Mouse (Mus musculus) splenic B cell, adult 2 months (primary cell): ENCODE data around the gene Sept14.

Experiments
- DNase-seq: peaks from one replicate; pipeline ENCODE4 v3.0.0-alpha.2; 2011; ENCODE audit warnings: low read depth, low spot score
- H3K27me3 ChIP-seq: 2 replicates; pipeline ENCODE4 v1.6.1; 2012; ENCODE audit warnings: mild to moderate bottlenecking, low read length, moderate library complexity, mixed read lengths; ENCODE audit not compliant: control insufficient read depth, poor library complexity, insufficient read depth, severe bottlenecking
- H3K36me3 ChIP-seq: 2 replicates; pipeline ENCODE4 v1.6.1; 2012; ENCODE audit warnings: mild to moderate bottlenecking, low read length, moderate library complexity, mixed read lengths; ENCODE audit not compliant: control insufficient read depth, poor library complexity, insufficient read depth, severe bottlenecking

The Sept14 gene

DNA sequence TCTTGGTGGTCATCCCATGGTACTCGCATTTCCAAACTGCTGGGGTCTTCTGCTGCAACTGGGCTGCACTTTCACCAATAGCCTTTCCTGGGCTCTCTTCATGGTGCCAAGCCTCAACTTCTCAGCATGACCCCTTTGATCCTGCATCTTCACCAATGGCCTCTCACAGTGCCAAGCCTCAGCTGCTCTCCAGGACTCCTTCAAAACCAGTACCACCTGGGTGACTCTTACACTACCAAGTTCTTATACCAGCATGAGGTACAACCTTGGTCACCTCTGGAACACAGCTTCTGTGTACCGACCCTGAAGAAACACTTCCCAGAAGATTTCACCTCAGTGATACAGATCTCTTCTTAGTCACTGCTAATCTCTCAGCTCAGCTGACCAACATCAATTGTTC lies at the start of gene Sept14:
Sept14 (minus strand) TSS at position 101 of the 400 bp plus-strand sequence.
- no peak for DNase-seq
- H3K36me3 ChIP-seq, result no peaks in the 10 kb centered on the region
- H3K27me3 ChIP-seq, result no peaks in the 10 kb centered on the region

DNA sequence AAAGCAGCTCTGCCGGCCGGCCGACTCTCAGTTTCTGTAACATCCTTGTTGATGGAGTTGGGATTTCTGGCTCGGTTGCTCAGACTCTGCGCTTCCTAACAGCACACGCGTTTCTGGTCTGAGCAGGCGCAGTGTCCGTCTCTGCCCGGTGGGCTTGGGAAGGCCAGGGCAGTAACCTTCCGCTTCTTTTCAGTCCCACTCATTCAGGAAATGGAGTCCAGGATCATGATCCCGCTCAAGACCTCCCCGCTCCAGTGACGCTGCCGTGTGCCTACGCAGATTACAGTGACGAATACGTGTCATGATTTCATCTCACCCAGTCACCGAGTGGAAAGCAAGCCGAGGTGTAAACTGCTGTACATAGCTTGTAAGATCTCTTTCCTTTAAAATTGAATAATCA lies 48.6 kb upstream of the Sept14 start:
- no peak for DNase-seq
- Histone ChIP-seq H3K36me3 (peaks cover 3% of the 10 kb centered on the region; the same call in 1 of the 2 replicates), H3K27me3 (no peaks in the 10 kb centered on the region)

DNA sequence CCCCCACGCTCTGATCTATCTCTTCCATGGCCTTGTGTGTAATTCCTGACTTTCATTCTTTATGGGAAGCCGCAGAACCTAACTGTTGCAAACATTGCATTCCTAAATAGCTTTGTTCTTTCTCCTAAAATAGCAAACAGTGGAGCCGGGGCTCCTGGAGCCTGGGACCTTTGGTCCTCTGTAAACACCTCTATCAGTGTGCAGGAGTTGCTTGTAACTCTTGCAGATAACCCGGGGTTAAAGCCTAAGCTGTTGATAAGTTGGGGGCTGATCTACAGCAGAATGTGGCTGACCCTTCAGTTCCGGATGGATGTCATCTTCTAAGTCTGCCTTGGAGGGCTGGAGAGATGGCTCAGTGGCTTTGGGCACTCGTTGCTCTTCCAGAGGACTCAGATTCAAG lies 35.7 kb upstream of the Sept14 start:
- no peaks in the 10 kb centered on the region for H3K27me3 ChIP-seq
- peaks cover 8% of the 10 kb centered on the region for H3K36me3 ChIP-seq
- DNase-seq, result no peak

DNA sequence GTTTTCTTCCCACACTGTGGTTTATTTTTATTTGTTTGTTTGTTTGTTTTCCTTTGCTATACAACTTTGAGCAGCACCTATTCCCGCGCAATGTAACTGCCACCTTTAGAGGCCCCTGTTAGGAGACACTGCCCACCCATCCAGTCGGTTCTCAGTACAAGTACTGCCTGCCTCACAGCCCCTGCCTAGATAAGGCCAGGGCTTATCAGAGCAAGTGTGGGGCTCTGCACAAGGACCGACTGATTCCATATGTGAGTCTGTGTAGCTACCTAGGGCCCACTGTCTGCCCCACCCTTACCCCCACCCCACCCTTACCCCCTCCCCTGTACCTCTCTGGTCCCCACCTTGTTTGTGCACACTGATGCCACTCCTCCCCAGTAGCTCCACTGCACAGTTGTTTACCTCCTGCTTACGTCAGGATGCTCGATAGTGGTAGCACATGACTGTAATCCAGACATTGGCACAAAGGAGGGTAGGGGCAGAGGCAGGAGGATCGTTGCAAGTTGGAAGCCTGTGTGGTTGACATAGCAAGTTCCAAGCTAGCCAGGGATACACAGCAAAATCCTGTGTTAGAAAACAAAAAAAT lies 34.7 kb upstream of the Sept14 start:
- Histone ChIP-seq H3K27me3 (no peaks in the 10 kb centered on the region), H3K36me3 (peaks cover 7% of the 10 kb centered on the region)
- no peak for DNase-seq

DNA sequence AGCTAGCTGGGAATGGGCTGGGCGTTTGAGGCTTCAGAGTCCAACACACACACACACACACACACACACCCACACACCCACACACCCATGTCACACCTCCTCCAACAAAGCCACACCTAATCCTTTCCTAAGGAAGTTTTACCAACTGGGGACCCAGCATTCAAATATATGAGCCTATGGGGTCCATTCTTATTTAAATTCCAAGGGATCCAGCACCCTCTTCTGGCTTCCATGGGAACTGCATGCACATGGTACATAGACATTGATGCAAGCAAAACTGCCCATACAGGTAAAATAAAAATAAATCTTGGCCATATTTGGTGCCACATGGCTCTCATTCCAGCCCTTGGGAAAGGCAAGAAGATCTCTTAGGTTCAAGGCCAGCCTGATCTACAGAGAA lies 32.7 kb upstream of the Sept14 start:
- no peaks in the 10 kb centered on the region for H3K27me3 ChIP-seq
- DNase-seq, result peak; percentile 54
- H3K36me3 ChIP-seq, result peaks cover 4% of the 10 kb centered on the region

DNA sequence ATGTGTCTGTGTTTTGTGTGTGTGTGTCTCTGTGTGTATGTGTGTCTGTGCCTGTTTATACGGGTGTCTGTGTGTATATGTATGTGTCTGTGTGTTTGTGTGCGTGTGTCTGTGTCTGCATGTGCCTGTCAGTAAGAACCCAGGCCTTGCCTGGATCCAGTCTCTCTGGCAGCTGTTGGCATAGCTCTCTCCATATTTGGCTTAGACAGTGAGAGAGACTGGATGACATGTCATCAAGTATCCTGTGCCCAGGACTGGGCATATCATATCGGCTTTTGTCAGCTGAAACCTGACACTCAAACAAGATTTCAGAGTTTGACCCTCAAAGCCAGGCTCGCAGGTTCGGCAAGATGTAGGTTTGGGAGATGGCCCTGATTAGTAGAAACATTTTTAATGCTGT lies 22.7 kb upstream of the Sept14 start:
- no peak for DNase-seq
- Histone ChIP-seq H3K27me3 (no peaks in the 10 kb centered on the region), H3K36me3 (no peaks in the 10 kb centered on the region)

- Histone ChIP-seq H3K27me3 (no peaks in the 10 kb centered on the region), H3K36me3 (no peaks in the 10 kb centered on the region)
- DNase-seq, result no peak
Observed at GRCm38 (mm10) chr5:129730344-129730743, 22.0 kb upstream of the Sept14 start.

DNA sequence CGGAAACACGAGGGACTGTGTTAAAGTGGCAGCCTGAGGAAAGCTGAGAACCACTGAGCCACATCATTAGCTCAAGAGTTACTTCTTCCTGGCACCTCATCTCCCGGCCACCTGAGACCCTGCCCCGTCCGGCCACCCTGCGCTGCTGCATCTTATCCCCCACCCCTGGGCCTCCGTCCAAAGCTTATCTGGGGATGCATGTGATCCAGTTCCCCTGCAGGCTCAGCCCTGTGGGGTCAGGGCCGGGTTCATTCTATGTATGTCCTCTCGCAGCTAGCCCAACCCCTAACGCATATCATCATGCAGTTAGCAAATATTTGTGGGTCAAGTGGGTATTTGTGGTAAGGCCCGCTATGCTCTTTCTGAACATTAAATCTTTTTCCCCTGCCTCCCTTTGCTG lies 21.0 kb upstream of the Sept14 start:
- DNase-seq, result no peak
- H3K36me3 ChIP-seq, result no peaks in the 10 kb centered on the region
- H3K27me3 ChIP-seq, result no peaks in the 10 kb centered on the region

DNA sequence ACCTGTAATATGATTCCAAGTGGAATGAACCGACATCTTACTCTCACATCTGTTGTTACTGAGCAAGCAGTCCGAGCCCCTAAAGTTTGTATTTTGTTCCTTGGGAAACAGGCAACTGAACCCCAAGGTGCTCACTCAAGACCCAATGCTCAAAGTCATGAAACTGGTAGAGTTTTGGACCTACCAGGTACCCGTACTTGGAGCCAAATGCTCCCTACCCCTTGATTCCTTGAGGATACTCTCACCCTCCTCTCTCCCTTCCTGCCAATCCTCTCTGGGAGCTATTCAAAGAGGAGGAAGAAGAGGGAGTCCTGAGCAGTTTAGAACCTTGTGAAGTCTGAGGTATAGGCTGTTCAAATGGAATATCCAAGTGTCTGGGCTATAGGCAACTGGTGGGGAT lies 18.5 kb upstream of the Sept14 start:
- H3K36me3 ChIP-seq, result no peaks in the 10 kb centered on the region
- H3K27me3 ChIP-seq, result no peaks in the 10 kb centered on the region
- DNase-seq, result no peak

DNA sequence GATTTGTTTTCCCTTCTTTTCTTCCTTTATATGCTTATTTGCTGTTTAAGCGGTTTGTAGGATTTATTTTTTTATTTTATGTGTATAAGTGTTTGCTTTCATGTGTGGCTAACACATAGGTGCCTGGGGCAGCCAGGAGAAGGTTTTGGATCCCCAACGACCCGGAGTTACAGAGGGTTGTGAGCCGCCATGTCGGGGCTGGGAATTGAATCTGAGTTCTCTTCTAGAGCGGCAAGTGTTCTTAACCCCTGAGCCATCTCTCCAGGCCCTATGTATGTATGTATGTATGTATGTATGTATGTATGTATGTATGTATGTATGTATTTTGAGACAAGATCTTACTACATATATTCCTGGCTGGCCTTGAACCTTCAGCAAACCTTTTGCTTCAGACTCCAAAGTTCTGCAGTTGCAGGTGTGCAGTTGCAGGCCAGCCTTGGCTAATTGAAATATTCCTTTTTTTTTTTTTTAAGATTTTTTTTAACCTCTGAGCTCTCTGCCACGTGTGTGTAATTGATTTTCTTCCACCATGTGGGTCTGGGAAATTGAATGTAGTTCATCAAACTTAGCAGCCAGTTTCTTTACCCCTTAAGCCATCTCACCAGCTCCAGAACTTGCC lies 17.6 kb upstream of the Sept14 start:
- H3K36me3 ChIP-seq, result no peaks in the 10 kb centered on the region
- no peak for DNase-seq
- H3K27me3 ChIP-seq, result no peaks in the 10 kb centered on the region

DNA sequence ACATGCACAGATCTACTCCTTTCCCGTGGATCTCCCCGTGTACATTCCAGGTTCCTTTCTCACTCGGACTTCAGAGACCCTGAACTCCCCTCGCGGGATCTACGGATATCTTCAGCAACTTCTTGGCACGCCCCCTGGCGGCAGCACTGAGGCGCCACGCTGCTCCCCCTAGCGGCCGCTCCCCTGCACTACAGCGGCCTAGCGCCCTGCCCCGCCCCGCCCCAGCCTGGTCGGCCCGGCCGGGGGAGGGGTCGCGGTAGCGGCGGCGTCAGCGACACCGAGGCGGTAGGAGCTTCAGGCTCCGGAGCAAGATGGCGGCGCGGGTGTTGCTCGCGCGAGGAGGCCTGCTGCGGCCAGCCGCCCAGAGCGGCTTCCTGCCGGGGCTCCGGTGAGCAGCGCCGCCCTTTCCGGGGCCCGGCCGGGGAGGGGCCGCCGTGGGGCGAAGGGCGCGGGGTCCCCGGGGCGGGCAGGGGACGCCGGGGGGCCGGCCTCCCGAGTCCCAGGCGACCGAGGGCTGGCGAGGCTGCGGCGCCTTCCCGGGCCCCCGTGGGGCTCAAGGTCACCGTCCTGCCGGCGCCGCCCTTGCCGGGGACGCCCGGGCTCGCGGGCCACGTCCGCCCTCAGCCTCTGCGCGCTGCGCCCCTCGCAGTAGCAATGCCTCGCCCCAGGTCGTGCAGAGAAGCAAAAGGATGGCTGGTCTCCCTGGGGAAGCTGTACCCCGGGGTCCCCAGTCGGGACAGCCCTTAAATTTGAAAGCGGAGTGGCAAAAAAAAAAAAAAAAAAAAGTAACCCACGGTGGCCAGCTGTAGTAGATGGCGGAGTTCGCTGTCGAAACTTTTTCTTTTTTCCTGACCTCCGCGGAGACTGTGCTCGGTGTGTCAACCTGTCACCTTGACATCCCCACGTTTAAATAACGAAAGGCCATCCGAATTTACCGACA lies 16.8 kb upstream of the Sept14 start, which contains the start of gene Nipsnap2:
Nipsnap2 (plus strand) TSS at position 230 of the 940 bp plus-strand sequence.
- no peaks in the 10 kb centered on the region for H3K27me3 ChIP-seq

GRCm38 (mm10) chr5:129724268-129724667 lies 16.0 kb upstream of the Sept14 start:
- H3K36me3 ChIP-seq, result peaks cover under 1% of the 10 kb centered on the region; the same call in 1 of the 2 replicates
- no peaks in the 10 kb centered on the region for H3K27me3 ChIP-seq
- DNase-seq, result no peak

More for the DNA sequence above, 16.8 kb upstream of the Sept14 start, which contains the start of gene Nipsnap2:
- H3K36me3 ChIP-seq, result no peaks in the 10 kb centered on the region
- peak; percentile 89 for DNase-seq

GRCm38 (mm10) chr5:129720176-129720575 lies 11.9 kb upstream of the Sept14 start:
- H3K27me3 ChIP-seq, result no peaks in the 10 kb centered on the region
- DNase-seq, result peak; percentile 14
- H3K36me3 ChIP-seq, result peaks cover 5% of the 10 kb centered on the region; the same call in 1 of the 2 replicates

- Histone ChIP-seq H3K36me3 (peaks cover 5% of the 10 kb centered on the region; the same call in 1 of the 2 replicates), H3K27me3 (no peaks in the 10 kb centered on the region)
- DNase-seq, result no peak
Observed at GRCm38 (mm10) chr5:129717016-129717415, 8.7 kb upstream of the Sept14 start.
